In the genomic region with DNA sequence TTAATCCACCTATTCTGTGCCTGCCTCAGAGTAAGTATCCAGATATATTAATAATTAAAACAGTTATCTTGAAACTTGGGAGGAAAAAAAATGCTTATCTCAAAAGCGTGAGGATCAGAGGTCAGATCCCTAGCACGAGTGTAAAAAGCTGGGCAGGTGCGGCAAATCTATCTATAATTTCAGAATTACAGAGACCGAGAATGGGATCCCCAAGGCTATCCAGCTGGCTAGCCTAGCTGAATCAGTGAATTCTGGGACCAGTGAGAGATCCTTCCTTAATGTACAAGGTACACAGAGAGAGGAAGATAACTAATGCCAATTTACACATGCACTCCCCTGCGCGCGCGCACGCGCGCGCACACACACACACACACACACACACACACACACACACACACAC, we compare ENCODE assay signal across 28 mouse cellular contexts. TPM values are rescaled to one million over a fixed set of nuclear protein-coding genes. Genes with fewer than 3 reads are reported as not detected.
"Had no signal": no experiment of that assay in that cellular context is flagged by ENCODE, and none has a peak within 500 bp of the region (broad histone marks: within the 10 kb centered on the region; RNA-seq: fewer than 3 reads in every experiment).

No protein-coding gene starts in this region.

- H3K4me3 ChIP-seq: embryonic facial prominence, embryonic 10.5 days; embryonic facial prominence, embryonic 12.5 days; embryonic facial prominence, embryonic 13.5 days; embryonic facial prominence, embryonic 15.5 days; erythroblast, embryonic 14.5 days; forebrain, embryonic 10.5 days; forebrain, embryonic 12.5 days; forebrain, embryonic 13.5 days; forebrain, embryonic 15.5 days; gastrocnemius, adult 2 months; heart, adult 2 months had no signal

- H3K27me3 ChIP-seq: embryonic facial prominence, embryonic 12.5 days; embryonic facial prominence, embryonic 13.5 days; embryonic facial prominence, embryonic 15.5 days; forebrain, embryonic 12.5 days; forebrain, embryonic 15.5 days had no signal

- H3K27ac ChIP-seq: embryonic facial prominence, embryonic 10.5 days; embryonic facial prominence, embryonic 12.5 days; embryonic facial prominence, embryonic 13.5 days; embryonic facial prominence, embryonic 15.5 days; forebrain, embryonic 10.5 days; forebrain, embryonic 12.5 days; forebrain, embryonic 13.5 days; forebrain, embryonic 15.5 days; gastrocnemius, adult 2 months; heart, adult 2 months had no signal

- DNase-seq: cerebellum, adult 8-10 months; cerebellum, adult 9-10 months; cerebellum, adult 9-11 months; cerebellum, postnatal 10 days; cerebellum, postnatal 14 days; cerebellum, postnatal 25 days; cerebellum, postnatal 36 days; embryo, embryonic 11 days; forebrain, postnatal 0 days; gastrocnemius, adult 2 months; gastrocnemius, postnatal 10 days; gastrocnemius, postnatal 14 days; gastrocnemius, postnatal 25 days; gastrocnemius, postnatal 36 days; heart, adult 11 months; heart, adult 18-20 months; heart, adult 2 months had no signal

- H3K9me3 ChIP-seq: embryonic facial prominence, embryonic 10.5 days; embryonic facial prominence, embryonic 12.5 days; embryonic facial prominence, embryonic 13.5 days; embryonic facial prominence, embryonic 15.5 days; forebrain, embryonic 10.5 days; forebrain, embryonic 12.5 days; forebrain, embryonic 13.5 days; forebrain, embryonic 15.5 days had no signal

- H3K4me2 ChIP-seq: embryonic facial prominence, embryonic 12.5 days; embryonic facial prominence, embryonic 13.5 days; embryonic facial prominence, embryonic 15.5 days; forebrain, embryonic 12.5 days; forebrain, embryonic 13.5 days; forebrain, embryonic 15.5 days had no signal

- ATAC-seq: forebrain, embryonic 13.5 days; forebrain, embryonic 14.5 days; forebrain, embryonic 15.5 days; forebrain, embryonic 16.5 days; forebrain, postnatal 0 days had no signal

- H3K4me1 ChIP-seq: embryonic facial prominence, embryonic 12.5 days; embryonic facial prominence, embryonic 13.5 days; embryonic facial prominence, embryonic 15.5 days; forebrain, embryonic 12.5 days; forebrain, embryonic 13.5 days; forebrain, embryonic 15.5 days had no signal

- H3K36me3 ChIP-seq: embryonic facial prominence, embryonic 10.5 days; embryonic facial prominence, embryonic 12.5 days; embryonic facial prominence, embryonic 13.5 days; embryonic facial prominence, embryonic 15.5 days; forebrain, embryonic 10.5 days; forebrain, embryonic 12.5 days; forebrain, embryonic 15.5 days had no signal

- H3K9ac ChIP-seq: embryonic facial prominence, embryonic 12.5 days; embryonic facial prominence, embryonic 13.5 days; embryonic facial prominence, embryonic 15.5 days; forebrain, embryonic 12.5 days; forebrain, embryonic 13.5 days; forebrain, embryonic 15.5 days; forebrain, postnatal 0 days had no signal

RNA-seq across cellular contexts. Expression of gene Ptprt, which starts 31.2 kb away (rescaled TPM):
- polyA plus RNA-seq: erythroblast, embryonic 14.5 days had no signal
